Mouse (Mus musculus) C3H10T1/2 (cell line): ENCODE measurements around the gene Cfap100. TPM values are rescaled to one million over a fixed set of nuclear protein-coding genes. Genes with fewer than 3 reads are reported as not detected.

ENCODE experiments used
- polyA plus RNA-seq, 2 experiments: library from polyadenylated mRNA; unstranded; fragments of >200 nt; fragmentation: generic; extraction: Trizol; gene quantifications; one replicate each; pipeline ENCODE4 v1.2.1; 2012; ENCODE audit warnings: missing spikeins in 2 of 2

The Cfap100 gene
- polyA plus RNA-seq: under 1 TPM; 0.06 to 0.18 TPM

DNA sequence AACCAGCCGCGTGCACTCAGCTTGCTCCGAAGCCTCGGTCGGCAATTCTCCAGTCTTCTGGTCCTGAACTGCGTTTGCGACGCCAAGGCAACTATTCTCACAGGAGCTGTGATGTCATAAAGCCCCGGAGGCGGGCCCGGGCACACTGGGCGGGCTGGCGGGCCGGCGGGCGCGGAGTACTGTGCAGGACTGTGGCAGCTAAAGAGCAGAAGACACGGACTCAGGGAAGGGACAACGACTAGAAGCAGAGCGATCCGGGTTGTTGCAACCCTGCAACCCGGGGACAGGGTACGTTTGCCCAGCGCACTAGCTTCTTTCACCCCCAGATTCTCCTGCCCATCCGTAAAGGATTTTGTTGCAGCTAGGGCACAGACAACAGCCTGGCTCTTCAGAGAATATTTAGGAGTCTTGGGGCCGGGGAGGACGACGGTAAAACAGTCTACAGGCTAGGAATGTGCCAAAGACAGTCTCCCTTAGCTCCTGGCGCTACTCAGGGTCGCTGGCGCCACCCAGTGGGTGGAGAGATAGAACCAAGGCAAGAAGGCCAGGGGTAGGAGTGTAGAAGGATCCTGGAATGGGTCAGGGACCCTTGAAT lies at the start of gene Cfap100:
Gene Cfap100 (minus strand): TSS at position 418 of the 595 bp plus-strand sequence.

GRCm38 (mm10) chr6:90462181-90462706 lies 33.6 kb upstream of the Cfap100 start, which contains the start of gene Klf15:
Klf15 (plus strand) TSS chr6:90462576.

DNA sequence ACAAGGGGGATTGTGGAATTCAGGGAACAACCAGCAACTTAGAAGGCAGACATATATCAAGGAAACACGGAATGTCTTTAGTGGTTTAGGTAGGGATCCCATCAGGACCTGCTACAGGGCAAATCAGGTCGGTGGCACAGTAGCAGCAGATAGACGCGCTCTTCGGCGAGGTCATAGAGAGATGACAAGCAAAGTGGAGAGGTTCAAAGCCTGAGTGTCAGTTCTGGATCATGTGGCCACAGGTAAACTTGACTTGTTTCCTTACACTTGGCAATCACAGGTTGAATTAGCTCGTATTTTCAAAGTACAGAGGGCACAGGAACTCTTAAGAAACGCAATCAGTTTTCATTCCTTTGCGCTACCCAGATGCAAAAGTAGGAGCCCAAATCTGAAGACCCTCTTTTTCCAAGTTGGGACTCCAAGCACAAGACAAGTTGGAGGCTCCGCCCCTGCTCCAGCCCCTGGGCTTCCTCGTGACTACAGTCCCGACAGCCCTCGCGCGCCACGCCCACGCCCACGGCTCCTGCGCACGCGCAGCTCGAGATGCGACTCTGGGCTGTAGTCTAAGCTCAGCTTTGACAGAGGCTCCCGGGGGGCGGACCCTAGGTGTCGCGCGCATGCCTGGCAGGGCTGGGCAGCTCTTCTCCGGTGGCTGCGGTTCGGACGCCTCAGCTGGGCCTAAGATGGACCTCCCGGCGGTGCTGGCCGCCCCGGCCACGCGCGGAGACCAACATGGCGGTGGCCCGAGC lies 59.4 kb downstream of the Cfap100 start, which contains the start of gene Zxdc:
Gene Zxdc (plus strand): TSS at position 517 of the 749 bp plus-strand sequence.

Other genes with a start within 250 kb of the Cfap100 start
- not detected for gene V1ra8, start 226.0 kb downstream of the Cfap100 start, polyA plus RNA-seq
- gene Vmn1r53, start 204.4 kb downstream of the Cfap100 start, polyA plus RNA-seq: not detected
- gene Vmn1r54, start 182.5 kb downstream of the Cfap100 start, polyA plus RNA-seq: not detected
- not detected for gene BC048671, start 127.6 kb downstream of the Cfap100 start, polyA plus RNA-seq
- under 1 TPM in 1 of 2 experiments, not detected in 1; 0.02 TPM for gene Chst13, start 103.6 kb downstream of the Cfap100 start, polyA plus RNA-seq
- under 1 TPM; 0.02 TPM for gene Uroc1, start 95.5 kb downstream of the Cfap100 start, polyA plus RNA-seq
- gene Zxdc, start 59.3 kb downstream of the Cfap100 start, polyA plus RNA-seq: 10 to 100 TPM in 1 of 2 experiments, 1 to 10 TPM in 1; 6.0 to 11.1 TPM
- gene Klf15, start 33.8 kb upstream of the Cfap100 start, polyA plus RNA-seq: under 1 TPM in 1 of 2 experiments, not detected in 1; 0.06 TPM
- under 1 TPM; 0.11 to 0.13 TPM for gene Aldh1l1, start 57.6 kb upstream of the Cfap100 start, polyA plus RNA-seq
- gene Slc41a3, start 175.9 kb upstream of the Cfap100 start, polyA plus RNA-seq: 1 to 10 TPM; 1.9 to 7.8 TPM